Mouse (Mus musculus): ENCODE measurements around the gene Sri. TPM values are rescaled to one million over a fixed set of nuclear protein-coding genes. Genes with fewer than 3 reads are reported as not detected.

Sri gene
- total and polyA plus RNA-seq, 3 experiments: 80.8 to 97.1 (median 84.5) TPM

DNA sequence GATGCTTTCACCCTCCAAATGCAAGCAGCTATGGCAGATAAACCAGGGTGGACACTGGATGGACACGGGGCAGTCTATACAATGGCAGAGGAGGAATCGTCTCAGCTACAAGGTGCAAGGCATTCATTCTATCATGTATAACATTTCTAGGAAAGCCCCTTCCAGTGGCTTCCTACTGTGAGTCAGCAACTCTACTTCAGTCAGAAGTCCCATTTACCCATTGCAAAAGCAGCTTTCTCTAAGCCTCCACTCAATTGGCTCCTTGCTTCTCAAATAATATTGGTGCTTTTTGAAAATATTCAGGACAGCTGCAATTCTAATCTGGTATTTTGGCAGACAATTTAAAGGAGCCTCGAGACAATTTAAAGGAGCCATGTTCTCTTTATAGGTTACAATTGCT is 42.3 kb downstream of the Sri start:
- WGBS: 72% methylated on average over 3 of the region's 3 CpGs
- H3K36me3 ChIP-seq (ENCODE audit: control insufficient read depth, insufficient read depth, low read length): no peaks in the 10 kb centered on the region
- intact Hi-C loops (cut with DNase I): no loop called here

DNA sequence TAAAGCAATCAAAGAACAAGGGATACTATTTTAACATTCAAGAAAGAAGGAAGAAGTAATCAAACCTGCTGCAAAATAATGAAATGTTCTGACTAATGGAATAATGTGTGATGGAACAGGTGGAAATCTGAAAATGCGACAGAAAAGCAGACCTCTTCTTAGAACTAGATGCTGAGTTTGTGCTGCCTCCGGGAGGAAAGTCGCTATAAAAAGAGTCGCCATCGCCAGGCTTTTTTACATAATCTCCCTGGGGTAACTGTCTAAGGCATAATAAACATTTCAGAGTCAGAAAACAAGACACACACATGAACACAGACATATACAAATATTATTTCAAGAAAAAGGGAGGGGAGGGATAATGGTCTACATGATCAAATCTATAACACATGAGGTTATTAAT is 49.0 kb downstream of the Sri start:
- no peak for DNase-seq
- Histone ChIP-seq H3K79me2 (replicated peaks; ENCODE audit: control insufficient read depth, insufficient read depth, low read length) (no peaks in the 10 kb centered on the region), H3K36me3 (ENCODE audit: control insufficient read depth, insufficient read depth, low read length) (no peaks in the 10 kb centered on the region), H3K27me3 (ENCODE audit: control insufficient read depth, insufficient read depth, low read length) (no peaks in the 10 kb centered on the region), H3K4me1 (ENCODE audit: control insufficient read depth, insufficient read depth, low read length) (no peaks in the 10 kb centered on the region), H3K9ac (ENCODE audit: low read depth, low read length) (no peak overlapping the region), H3K4me3 (no peak overlapping the region), H3K27ac (no peak overlapping the region)
- intact Hi-C loops (cut with DNase I): no loop called here
- 80% methylated on average over 5 of the region's 5 CpGs for WGBS
- TF ChIP-seq CTCF (IDR thresholded peaks at IDR 0.05) (no peak), EP300 (IDR thresholded peaks at IDR 0.05; ENCODE audit: insufficient read depth, low read depth, low read length) (no peak), POLR2A (IDR thresholded peaks at IDR 0.05; ENCODE audit: insufficient read depth, low read depth, low read length) (no peak)

More for the DNA sequence above, 42.3 kb downstream of the Sri start:
- TF ChIP-seq CTCF (IDR thresholded peaks at IDR 0.05) (no peak), POLR2A (IDR thresholded peaks at IDR 0.05; ENCODE audit: insufficient read depth, low read depth, low read length) (no peak), EP300 (IDR thresholded peaks at IDR 0.05; ENCODE audit: insufficient read depth, low read depth, low read length) (no peak)
- H3K9ac ChIP-seq (ENCODE audit: low read depth, low read length): no peak overlapping the region
- H3K27me3 ChIP-seq (ENCODE audit: control insufficient read depth, insufficient read depth, low read length): no peaks in the 10 kb centered on the region
- no peaks in the 10 kb centered on the region for H3K79me2 ChIP-seq (replicated peaks; ENCODE audit: control insufficient read depth, insufficient read depth, low read length)
- H3K27ac ChIP-seq: no peak overlapping the region
- H3K4me3 ChIP-seq: no peak overlapping the region
- H3K4me1 ChIP-seq (ENCODE audit: control insufficient read depth, insufficient read depth, low read length): no peaks in the 10 kb centered on the region
- DNase-seq: no peak

DNA sequence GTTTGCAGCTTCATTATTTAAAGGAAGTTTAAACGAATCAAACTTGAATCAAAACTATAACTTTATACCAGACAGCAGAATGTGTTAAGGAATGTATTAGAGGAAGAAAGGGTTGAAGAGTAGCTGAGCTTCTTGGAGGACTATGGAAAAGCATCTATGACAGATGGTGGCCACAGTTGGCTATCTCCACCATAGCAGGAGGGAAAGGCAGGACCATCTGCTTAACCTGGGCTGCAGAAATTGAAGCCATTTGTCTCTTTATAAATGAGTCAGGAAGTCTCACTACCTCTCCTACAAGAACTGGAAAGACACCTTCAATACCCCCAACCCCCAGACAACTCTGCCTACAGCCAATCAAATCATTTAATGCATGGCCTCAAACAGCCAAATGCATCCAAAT is 49.8 kb downstream of the Sri start:
- WGBS: 88% methylated on average over 1 of the region's 1 CpGs
- Histone ChIP-seq H3K27me3 (ENCODE audit: control insufficient read depth, insufficient read depth, low read length) (no peaks in the 10 kb centered on the region), H3K79me2 (replicated peaks; ENCODE audit: control insufficient read depth, insufficient read depth, low read length) (no peaks in the 10 kb centered on the region), H3K27ac (no peak overlapping the region), H3K9ac (ENCODE audit: low read depth, low read length) (no peak overlapping the region), H3K36me3 (ENCODE audit: control insufficient read depth, insufficient read depth, low read length) (no peaks in the 10 kb centered on the region), H3K4me3 (no peak overlapping the region), H3K4me1 (ENCODE audit: control insufficient read depth, insufficient read depth, low read length) (no peaks in the 10 kb centered on the region)
- TF ChIP-seq POLR2A (IDR thresholded peaks at IDR 0.05; ENCODE audit: insufficient read depth, low read depth, low read length) (no peak), CTCF (IDR thresholded peaks at IDR 0.05) (no peak), EP300 (IDR thresholded peaks at IDR 0.05; ENCODE audit: insufficient read depth, low read depth, low read length) (no peak)
- DNase-seq: no peak
- intact Hi-C loops (cut with DNase I): no loop called here

DNA sequence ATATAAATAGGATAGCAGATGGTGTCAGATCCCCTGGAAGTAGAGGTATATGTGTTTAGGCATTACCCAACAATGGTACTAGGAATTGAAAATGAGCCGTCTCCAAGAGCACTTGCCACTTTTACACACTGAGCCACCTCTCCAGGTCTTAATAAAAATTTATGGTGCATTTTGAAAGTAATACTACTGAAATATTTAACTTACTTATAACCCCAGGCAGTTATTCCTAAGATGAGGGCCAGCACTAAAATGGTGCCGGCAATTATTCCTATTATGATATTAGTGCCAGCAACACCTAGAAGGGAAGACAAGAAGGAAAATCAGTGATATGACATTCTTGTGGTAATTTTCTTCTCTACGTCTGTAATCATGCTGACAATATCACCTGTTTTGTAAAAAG is 65.8 kb downstream of the Sri start:
- intact Hi-C loops (cut with DNase I): no loop called here
- Histone ChIP-seq H3K27me3 (ENCODE audit: control insufficient read depth, insufficient read depth, low read length) (no peaks in the 10 kb centered on the region), H3K9ac (ENCODE audit: low read depth, low read length) (no peak overlapping the region), H3K4me1 (ENCODE audit: control insufficient read depth, insufficient read depth, low read length) (no peaks in the 10 kb centered on the region), H3K36me3 (ENCODE audit: control insufficient read depth, insufficient read depth, low read length) (no peaks in the 10 kb centered on the region), H3K4me3 (no peak overlapping the region), H3K27ac (no peak overlapping the region), H3K79me2 (replicated peaks; ENCODE audit: control insufficient read depth, insufficient read depth, low read length) (no peaks in the 10 kb centered on the region)
- TF ChIP-seq EP300 (IDR thresholded peaks at IDR 0.05; ENCODE audit: insufficient read depth, low read depth, low read length) (no peak), CTCF (IDR thresholded peaks at IDR 0.05) (no peak)
- no peak for DNase-seq
- WGBS: 96% methylated on average over 3 of the region's 3 CpGs

DNA sequence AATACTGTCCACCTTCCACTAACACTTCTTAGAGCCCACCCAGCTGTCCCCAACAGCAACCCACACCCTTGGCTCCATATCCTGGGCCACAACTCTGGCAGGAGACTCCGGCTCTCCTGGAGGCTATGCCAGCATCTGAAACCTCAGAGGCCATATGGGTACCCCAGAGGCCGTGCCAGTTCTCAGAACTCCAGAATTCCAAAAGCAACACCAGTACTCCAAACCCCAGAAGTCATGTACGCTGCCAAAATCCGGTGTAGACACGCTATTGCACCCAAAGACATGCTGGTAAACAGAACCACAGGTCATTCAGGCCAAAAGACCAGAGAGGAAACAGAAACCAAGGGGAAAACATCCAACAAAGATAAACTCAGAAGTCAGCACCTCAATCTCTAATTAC is 66.4 kb downstream of the Sri start:
- Histone ChIP-seq H3K4me3 (no peak overlapping the region), H3K36me3 (ENCODE audit: control insufficient read depth, insufficient read depth, low read length) (no peaks in the 10 kb centered on the region), H3K27ac (no peak overlapping the region), H3K4me1 (ENCODE audit: control insufficient read depth, insufficient read depth, low read length) (no peaks in the 10 kb centered on the region), H3K79me2 (replicated peaks; ENCODE audit: control insufficient read depth, insufficient read depth, low read length) (no peaks in the 10 kb centered on the region), H3K9ac (ENCODE audit: low read depth, low read length) (no peak overlapping the region), H3K27me3 (ENCODE audit: control insufficient read depth, insufficient read depth, low read length) (no peaks in the 10 kb centered on the region)
- DNase-seq: no peak
- intact Hi-C loops (cut with DNase I): no loop called here
- TF ChIP-seq EP300 (IDR thresholded peaks at IDR 0.05; ENCODE audit: insufficient read depth, low read depth, low read length): no peak
- TF ChIP-seq POLR2A (IDR thresholded peaks at IDR 0.05; ENCODE audit: insufficient read depth, low read depth, low read length): no peak
- no peak for TF ChIP-seq CTCF (IDR thresholded peaks at IDR 0.05)
- WGBS: 85% methylated on average over 5 of the region's 5 CpGs

DNA sequence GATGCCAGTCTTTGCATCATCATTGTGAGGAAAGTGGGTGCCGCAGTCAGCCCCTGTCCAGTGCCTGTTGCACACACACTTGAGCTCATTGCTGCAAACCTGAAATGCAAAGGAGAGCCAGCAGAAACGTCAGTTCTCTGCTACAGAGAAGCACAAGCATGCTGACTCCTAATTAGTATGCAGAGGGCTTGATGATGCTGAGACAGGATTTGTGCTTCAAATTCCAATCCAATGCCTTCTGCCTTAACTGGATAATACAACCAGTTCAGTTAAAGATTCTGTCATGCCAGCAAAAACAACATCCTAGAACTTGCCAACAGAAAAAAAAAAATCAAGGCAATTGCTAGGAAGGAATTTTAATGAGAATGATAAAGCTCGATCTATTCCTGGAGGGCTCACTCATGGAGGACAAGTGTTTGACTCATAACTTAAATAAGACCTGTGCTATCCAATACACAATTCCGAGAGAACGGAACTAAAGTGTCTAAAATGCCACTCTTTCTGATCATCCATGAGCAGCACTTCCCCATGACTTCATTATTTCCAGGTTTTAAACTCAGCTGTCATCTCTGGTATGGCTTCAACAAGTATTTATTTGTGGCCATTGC is 70.8 kb downstream of the Sri start:
- Histone ChIP-seq H3K36me3 (ENCODE audit: control insufficient read depth, insufficient read depth, low read length) (no peaks in the 10 kb centered on the region), H3K9ac (ENCODE audit: low read depth, low read length) (no peak overlapping the region), H3K79me2 (replicated peaks; ENCODE audit: control insufficient read depth, insufficient read depth, low read length) (no peaks in the 10 kb centered on the region), H3K27ac (no peak overlapping the region), H3K27me3 (ENCODE audit: control insufficient read depth, insufficient read depth, low read length) (no peaks in the 10 kb centered on the region), H3K4me1 (ENCODE audit: control insufficient read depth, insufficient read depth, low read length) (no peaks in the 10 kb centered on the region), H3K4me3 (no peak overlapping the region)
- 48% methylated on average over 5 of the region's 5 CpGs for WGBS
- intact Hi-C loops (cut with DNase I): no loop called here
- no peak for DNase-seq
- TF ChIP-seq POLR2A (IDR thresholded peaks at IDR 0.05; ENCODE audit: insufficient read depth, low read depth, low read length) (no peak), CTCF (IDR thresholded peaks at IDR 0.05) (no peak), EP300 (IDR thresholded peaks at IDR 0.05; ENCODE audit: insufficient read depth, low read depth, low read length) (no peak)

Other genes starting within 250 kb of the Sri start
- 10 to 100 TPM; 24.6 to 29.3 TPM for gene Steap4, start 85.6 kb upstream of the Sri start, total RNA-seq (2021)
- 23.4 and 44.8 TPM in 2 replicates for gene Steap4, start 85.6 kb upstream of the Sri start, polyA plus RNA-seq (2012; rRNA removed)

Measured in heart, adult 2 months (tissue).